Mouse (Mus musculus) stomach, embryonic 14.5 days (tissue): ENCODE data around the gene Ephb1. TPM values are rescaled to one million over a fixed set of nuclear protein-coding genes. Genes with fewer than 3 reads are reported as not detected.

ENCODE experiments used
- ATAC-seq: fragments of 200-750 bp; cut with Nextera tagmentation; 2 replicates; pipeline ENCODE4 v1.8.0; 2017; ENCODE audit warnings: low read depth, moderate TSS enrichment; ENCODE audit not compliant: insufficient number of reproducible peaks, insufficient read depth, low FRiP score
- H3K27ac ChIP-seq: fragments of 300-500 bp; sonication (generic); 2 replicates; pipeline ENCODE4 v1.5.1; 2014; ENCODE audit warnings: mild to moderate bottlenecking, low read length, moderate library complexity, mixed read lengths
- H3K27me3 ChIP-seq: fragments of 300-500 bp; sonication (generic); 2 replicates; pipeline ENCODE4 v1.6.1; 2014; ENCODE audit warnings: low read length, control low read depth, mixed read lengths; ENCODE audit not compliant: control insufficient read depth, insufficient read depth
- H3K36me3 ChIP-seq: fragments of 300-500 bp; sonication (generic); 2 replicates; pipeline ENCODE4 v1.6.1; 2014; ENCODE audit warnings: mild to moderate bottlenecking, control low read depth, low read length, moderate library complexity, mixed read lengths; ENCODE audit not compliant: control insufficient read depth, insufficient read depth
- H3K4me1 ChIP-seq: fragments of 300-500 bp; sonication (generic); 2 replicates; pipeline ENCODE4 v1.6.1; 2014; ENCODE audit warnings: low read length, control low read depth, mixed read lengths; ENCODE audit not compliant: control insufficient read depth, insufficient read depth
- H3K4me2 ChIP-seq: fragments of 300-500 bp; sonication (generic); replicated peaks from 2 replicates; pipeline ENCODE4 v1.6.1; 2014; ENCODE audit warnings: low read depth, low read length, control low read depth
- H3K4me3 ChIP-seq: fragments of 300-500 bp; sonication (generic); 2 replicates; pipeline ENCODE4 v1.5.1; 2014; ENCODE audit warnings: low read depth, low read length, control low read depth
- H3K9ac ChIP-seq: fragments of 300-500 bp; sonication (generic); replicated peaks from 2 replicates; pipeline ENCODE4 v1.6.1; 2014; ENCODE audit warnings: low read depth, mild to moderate bottlenecking, control low read depth, low read length, moderate library complexity, mixed read lengths
- H3K9me3 ChIP-seq: fragments of 300-500 bp; sonication (generic); 2 replicates; pipeline ENCODE4 v1.6.1; 2016; ENCODE audit warnings: low read depth, low read length, control low read depth; ENCODE audit not compliant: control insufficient read depth
- WGBS: fragments of 180-500 bp; shearing (Covaris S2); extraction: QIAGEN DNeasy Blood & Tissue Kit; methylation state at CpG from one replicate; pipeline ENCODE4 v1.1.7; 2014; 5-methylcytosine and 5-hydroxymethylcytosine counted together
- polyA plus RNA-seq: library from polyadenylated mRNA; unstranded; fragments of >200 nt; fragmentation: Nextera tagmentation; extraction: Ambion mirVana; gene quantifications from 2 replicates; pipeline ENCODE4 v1.2.1, GENCODE M21; 2014

Ephb1 gene
- polyA plus RNA-seq, 1 experiment from 2014 or later, result 7.8 TPM

GRCm38 (mm10) chr9:102243296-102243695 is 111.2 kb downstream of the Ephb1 start:
- Histone ChIP-seq H3K4me3 (no peak overlapping the region), H3K36me3 (no peaks in the 10 kb centered on the region), H3K4me1 (no peaks in the 10 kb centered on the region), H3K27me3 (no peaks in the 10 kb centered on the region), H3K9ac (no peak overlapping the region), H3K4me2 (no peak overlapping the region), H3K27ac (no peak overlapping the region), H3K9me3 (no peaks in the 10 kb centered on the region)
- 44% methylated on average over 7 of the region's 7 CpGs for WGBS
- ATAC-seq, result no peak; the same call in 1 of the 2 replicates

DNA sequence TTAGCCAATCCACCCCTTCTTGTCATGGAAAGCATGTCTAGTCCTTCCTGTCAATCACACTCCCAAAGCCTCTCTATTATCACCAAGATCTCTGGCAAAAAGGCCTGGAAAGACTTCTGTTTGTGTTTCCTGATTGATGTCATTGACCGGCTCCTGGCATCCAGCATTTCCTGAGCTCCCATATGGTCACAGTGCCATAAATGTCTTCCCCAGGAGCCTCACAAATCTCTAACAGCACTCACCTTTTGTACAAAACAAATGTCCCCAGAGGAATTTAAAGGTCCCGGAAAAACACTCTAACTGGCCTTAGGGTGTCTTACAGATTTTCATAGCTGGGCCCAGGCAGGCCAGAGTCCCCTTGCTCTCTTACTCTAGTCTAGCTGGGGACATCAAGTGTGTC is 112.9 kb downstream of the Ephb1 start:
- Histone ChIP-seq H3K9me3 (no peaks in the 10 kb centered on the region), H3K27ac (no peak overlapping the region), H3K4me3 (no peak overlapping the region), H3K9ac (no peak overlapping the region), H3K4me2 (no peak overlapping the region), H3K27me3 (no peaks in the 10 kb centered on the region), H3K36me3 (no peaks in the 10 kb centered on the region), H3K4me1 (no peaks in the 10 kb centered on the region)
- no peak for ATAC-seq
- 53% methylated on average over 2 of the region's 2 CpGs for WGBS

GRCm38 (mm10) chr9:102240215-102240614 is 114.3 kb downstream of the Ephb1 start:
- WGBS, result 49% methylated on average over 4 of the region's 4 CpGs
- H3K36me3 ChIP-seq, result no peaks in the 10 kb centered on the region

GRCm38 (mm10) chr9:102235444-102235951 is 119.0 kb downstream of the Ephb1 start:
- Histone ChIP-seq H3K27ac (no peak overlapping the region), H3K9ac (no peak overlapping the region), H3K4me3 (no peak overlapping the region), H3K4me2 (no peak overlapping the region), H3K27me3 (no peaks in the 10 kb centered on the region), H3K9me3 (no peaks in the 10 kb centered on the region), H3K36me3 (no peaks in the 10 kb centered on the region), H3K4me1 (no peaks in the 10 kb centered on the region)
- 62% methylated on average over 4 of the region's 4 CpGs for WGBS
- ATAC-seq, result no peak

More at GRCm38 (mm10) chr9:102240215-102240614, 114.3 kb downstream of the Ephb1 start:
- no peaks in the 10 kb centered on the region for H3K9me3 ChIP-seq
- no peak for ATAC-seq
- no peak overlapping the region for H3K27ac ChIP-seq
- H3K4me3 ChIP-seq, result no peak overlapping the region
- no peak overlapping the region for H3K4me2 ChIP-seq
- H3K4me1 ChIP-seq, result no peaks in the 10 kb centered on the region
- no peak overlapping the region for H3K9ac ChIP-seq
- H3K27me3 ChIP-seq, result no peaks in the 10 kb centered on the region

DNA sequence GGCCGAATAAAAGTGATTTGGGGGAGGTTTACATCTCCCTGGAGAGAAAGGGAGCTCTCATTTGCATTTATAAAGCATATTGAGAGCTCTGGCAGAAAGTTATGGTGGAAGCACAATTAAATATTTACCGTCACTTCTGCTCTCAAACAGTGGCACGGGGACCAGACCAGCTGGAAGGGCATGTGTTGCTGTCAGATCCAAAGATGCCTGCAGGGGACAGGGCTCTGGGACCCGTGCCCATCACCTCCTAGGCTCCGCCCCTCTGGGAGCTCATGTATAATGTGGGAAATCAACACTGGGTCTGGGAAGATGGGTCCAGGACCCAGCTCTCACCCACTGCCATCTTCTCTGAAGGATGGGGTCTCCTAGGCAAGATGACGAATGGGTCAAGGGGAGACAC is 123.2 kb downstream of the Ephb1 start:
- Histone ChIP-seq H3K4me2 (no peak overlapping the region), H3K27ac (no peak overlapping the region), H3K4me3 (no peak overlapping the region), H3K36me3 (no peaks in the 10 kb centered on the region), H3K9ac (no peak overlapping the region), H3K9me3 (no peaks in the 10 kb centered on the region), H3K27me3 (no peaks in the 10 kb centered on the region), H3K4me1 (no peaks in the 10 kb centered on the region)
- 66% methylated on average over 6 of the region's 6 CpGs for WGBS
- ATAC-seq, result no peak

DNA sequence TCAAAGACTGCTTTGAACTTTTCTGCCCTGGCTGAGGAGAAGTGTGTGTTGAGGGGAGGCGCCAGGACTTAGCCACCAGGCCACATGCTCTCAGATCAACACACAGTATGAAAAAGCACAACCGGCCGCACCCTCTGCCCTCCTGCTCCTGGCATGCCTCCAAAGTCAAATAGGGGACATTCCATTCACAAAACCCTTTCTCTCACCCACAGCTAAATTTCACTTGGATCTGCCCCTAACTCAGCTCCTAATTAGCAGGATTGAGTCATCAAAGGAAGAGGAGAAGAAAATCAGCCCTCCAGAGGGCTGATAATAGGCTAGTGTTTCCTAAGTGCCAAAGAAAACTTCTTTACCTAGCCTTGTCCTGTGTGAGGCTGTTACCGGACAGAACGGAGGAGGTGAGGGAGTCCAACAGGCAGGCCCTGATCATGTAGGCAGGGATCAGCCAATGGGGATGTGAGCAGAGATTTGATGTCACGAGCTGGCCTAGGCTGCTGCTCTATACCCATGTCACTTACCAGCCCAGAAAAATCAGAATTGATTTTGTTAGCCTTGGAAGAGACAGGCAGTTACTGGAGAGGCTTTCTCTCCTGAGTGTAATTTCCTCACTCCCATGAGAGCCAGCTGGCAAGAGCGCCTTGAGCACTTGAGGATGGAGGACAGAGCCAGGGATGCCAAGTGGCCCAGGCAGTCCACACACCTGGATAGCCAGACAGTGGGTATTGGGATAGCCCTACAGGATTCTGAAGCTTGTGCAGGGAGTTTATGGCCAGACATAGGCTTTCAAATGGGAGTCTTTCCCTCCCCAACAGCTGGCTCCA is 137.5 kb downstream of the Ephb1 start:
- H3K9me3 ChIP-seq, result no peaks in the 10 kb centered on the region
- ATAC-seq, result 0 out of 2 replicates have a peak, but pooled peaks have one; percentile 54
- H3K9ac ChIP-seq, result no peak overlapping the region
- H3K36me3 ChIP-seq, result no peaks in the 10 kb centered on the region
- 57% methylated on average over 7 of the region's 7 CpGs for WGBS
- no peak overlapping the region for H3K27ac ChIP-seq
- H3K27me3 ChIP-seq, result no peaks in the 10 kb centered on the region
- H3K4me3 ChIP-seq, result no peak overlapping the region
- no peak overlapping the region for H3K4me2 ChIP-seq
- no peaks in the 10 kb centered on the region for H3K4me1 ChIP-seq

- Histone ChIP-seq H3K27me3 (no peaks in the 10 kb centered on the region), H3K27ac (no peak overlapping the region), H3K4me1 (peaks cover 7% of the 10 kb centered on the region; the same call in 1 of the 2 replicates), H3K9me3 (no peaks in the 10 kb centered on the region), H3K36me3 (no peaks in the 10 kb centered on the region), H3K9ac (no peak overlapping the region), H3K4me2 (no peak overlapping the region), H3K4me3 (no peak overlapping the region)
- 0 out of 2 replicates have a peak, but pooled peaks have one; percentile 14 for ATAC-seq
- 45% methylated on average over 1 of the region's 1 CpGs for WGBS
Observed at GRCm38 (mm10) chr9:102212036-102212383, 142.5 kb downstream of the Ephb1 start.

GRCm38 (mm10) chr9:102211296-102212035 is 143.0 kb downstream of the Ephb1 start:
- Histone ChIP-seq H3K4me1 (peaks cover 7% of the 10 kb centered on the region; the same call in 1 of the 2 replicates), H3K9me3 (no peaks in the 10 kb centered on the region), H3K4me3 (no peak overlapping the region), H3K27me3 (no peaks in the 10 kb centered on the region), H3K4me2 (no peak overlapping the region), H3K36me3 (no peaks in the 10 kb centered on the region), H3K27ac (no peak overlapping the region), H3K9ac (no peak overlapping the region)
- 38% methylated on average over 9 of the region's 10 CpGs for WGBS
- ATAC-seq, result 0 out of 2 replicates have a peak, but pooled peaks have one; percentile 23
